Mouse (Mus musculus) MEL (cell line): ENCODE results near the gene Cacna1i. TPM values are rescaled to one million over a fixed set of nuclear protein-coding genes. Genes with fewer than 3 reads are reported as not detected.

Experiments used
- DNase-seq: peaks from one replicate; pipeline ENCODE4 v3.0.0; 2011; ENCODE audit warnings: low read depth, low spot score
- H3K27ac ChIP-seq: 2 replicates; pipeline ENCODE4 v1.5.1; 2012; ENCODE audit warnings: low read depth, mild to moderate bottlenecking, control low read depth, low read length, moderate library complexity; ENCODE audit not compliant: control insufficient read depth
- H3K27me3 ChIP-seq, 2 experiments: fragments of 150-350 bp in 1 of 2; sonication (generic) in 1 of 2; 2 replicates each; pipeline ENCODE4 v1.6.1; 2012; ENCODE audit warnings: low read length in 2 of 2, mild to moderate bottlenecking in 2 of 2, improper control_type of control experiment in 1 of 2, moderate library complexity in 1 of 2; ENCODE audit not compliant: insufficient read depth in 2 of 2, control insufficient read depth in 1 of 2
- H3K36me3 ChIP-seq, 2 experiments: 2 replicates each; pipeline ENCODE4 v1.6.1; 2012 to 2014; ENCODE audit warnings: low read length in 2 of 2, improper control_type of control experiment in 1 of 2, inconsistent platforms in 1 of 2, mild to moderate bottlenecking in 1 of 2; ENCODE audit not compliant: insufficient read depth in 2 of 2, control insufficient read depth in 1 of 2
- H3K4me1 ChIP-seq, 2 experiments: fragments of 150-350 bp in 1 of 2; sonication (generic) in 1 of 2; 2 replicates each; pipeline ENCODE4 v1.6.1; 2012; ENCODE audit warnings: low read length in 2 of 2, improper control_type of control experiment in 1 of 2, mild to moderate bottlenecking in 1 of 2; ENCODE audit not compliant: insufficient read depth in 2 of 2, control insufficient read depth in 1 of 2
- H3K4me3 ChIP-seq, 2 experiments: fragments of 150-350 bp in 1 of 2; sonication (generic) in 1 of 2; 2 replicates each; pipeline ENCODE4 v1.5.1; 2012; ENCODE audit warnings: low read depth in 2 of 2, low read length in 2 of 2, mild to moderate bottlenecking in 2 of 2, moderate library complexity in 2 of 2, control low read depth in 1 of 2, improper control_type of control experiment in 1 of 2; ENCODE audit not compliant: control insufficient read depth in 1 of 2, insufficient read depth in 1 of 2
- H3K79me2 ChIP-seq: 2 replicates; pipeline ENCODE4 v1.6.1; 2012; ENCODE audit warnings: mild to moderate bottlenecking, low read length, moderate library complexity; ENCODE audit not compliant: control insufficient read depth, poor library complexity, insufficient read depth
- H3K9ac ChIP-seq: 2 replicates; pipeline ENCODE4 v1.6.1; 2012; ENCODE audit warnings: low read depth, mild to moderate bottlenecking, control low read depth, low read length, moderate library complexity; ENCODE audit not compliant: control insufficient read depth, poor library complexity, severe bottlenecking
- H3K9me3 ChIP-seq: fragments of 150-350 bp; sonication (generic); replicated peaks from 2 replicates; pipeline ENCODE4 v1.6.1; 2012; ENCODE audit warnings: mild to moderate bottlenecking, low read length, improper control_type of control experiment, moderate library complexity; ENCODE audit not compliant: insufficient read depth
- BHLHE40 ChIP-seq: IDR thresholded peaks from 2 replicates; pipeline ENCODE4 v1.6.1; 2012; ENCODE audit warnings: low read depth, mild to moderate bottlenecking, inconsistent platforms, low read length, improper control_type of control experiment, borderline replicate concordance
- CHD1 ChIP-seq: IDR thresholded peaks from 2 replicates; pipeline ENCODE4 v1.6.1; 2012; ENCODE audit warnings: low read depth, mild to moderate bottlenecking, inconsistent platforms, low read length, improper control_type of control experiment
- CHD2 ChIP-seq: IDR thresholded peaks from 2 replicates; pipeline ENCODE4 v1.6.1; 2011; ENCODE audit warnings: low read length, improper control_type of control experiment
- CTCF ChIP-seq, 3 experiments: IDR thresholded peaks in 2 of 3; conservative IDR thresholded peaks in 1 of 3; 2 replicates each; pipeline ENCODE4 v1.5.1; 2011 to 2012; ENCODE audit warnings: low read length in 3 of 3, low read depth in 2 of 3, mild to moderate bottlenecking in 2 of 3, improper control_type of control experiment in 1 of 3, inconsistent platforms in 1 of 3, mixed read lengths in 1 of 3, moderate library complexity in 1 of 3; ENCODE audit not compliant: control insufficient read depth in 1 of 3, insufficient read depth in 1 of 3, poor library complexity in 1 of 3, severe bottlenecking in 1 of 3
- E2F4 ChIP-seq: IDR thresholded peaks from 2 replicates; pipeline ENCODE4 v1.6.1; 2011; ENCODE audit warnings: low read depth, low read length, improper control_type of control experiment, borderline replicate concordance
- ETS1 ChIP-seq: IDR thresholded peaks from 2 replicates; pipeline ENCODE4 v1.6.1; 2012; ENCODE audit warnings: low read depth, mild to moderate bottlenecking, inconsistent platforms, low read length, improper control_type of control experiment, moderate library complexity
- GABPA ChIP-seq: IDR thresholded peaks from 2 replicates; pipeline ENCODE4 v1.6.1; 2012; ENCODE audit warnings: low read depth, mild to moderate bottlenecking, inconsistent platforms, low read length, improper control_type of control experiment, moderate library complexity
- MAFK ChIP-seq: IDR thresholded peaks from 2 replicates; pipeline ENCODE4 v1.6.1; 2011; ENCODE audit warnings: low read depth, mild to moderate bottlenecking, low read length, improper control_type of control experiment, borderline replicate concordance
- MAX ChIP-seq: IDR thresholded peaks from 2 replicates; pipeline ENCODE4 v1.6.1; 2011; ENCODE audit warnings: low read length, improper control_type of control experiment
- MAZ ChIP-seq: IDR thresholded peaks from 2 replicates; pipeline ENCODE4 v1.6.1; 2012; ENCODE audit warnings: low read depth, mild to moderate bottlenecking, inconsistent platforms, low read length, improper control_type of control experiment
- MXI1 ChIP-seq: IDR thresholded peaks from 2 replicates; pipeline ENCODE4 v1.6.1; 2011; ENCODE audit warnings: mild to moderate bottlenecking, low read depth, low read length, improper control_type of control experiment
- MYC ChIP-seq: IDR thresholded peaks from 2 replicates; pipeline ENCODE4 v1.6.1; 2011; ENCODE audit warnings: low read depth, mild to moderate bottlenecking, low read length, improper control_type of control experiment, moderate library complexity
- NELFE ChIP-seq: IDR thresholded peaks from 2 replicates; pipeline ENCODE4 v1.6.1; 2011; ENCODE audit warnings: low read depth, low read length, improper control_type of control experiment
- NRF1 ChIP-seq: IDR thresholded peaks from 2 replicates; pipeline ENCODE4 v1.6.1; 2014; ENCODE audit warnings: low read depth, mild to moderate bottlenecking, inconsistent platforms, low read length, improper control_type of control experiment, moderate library complexity; ENCODE audit not compliant: poor library complexity, insufficient read depth, severe bottlenecking
- POLR2A ChIP-seq, 2 experiments: IDR thresholded peaks; 2 replicates each; pipeline ENCODE4 v1.6.1; 2011 to 2012; ENCODE audit warnings: low read length in 2 of 2, mild to moderate bottlenecking in 2 of 2, control low read depth in 1 of 2, improper control_type of control experiment in 1 of 2, low read depth in 1 of 2, moderate library complexity in 1 of 2; ENCODE audit not compliant: control insufficient read depth in 1 of 2, insufficient read depth in 1 of 2, poor library complexity in 1 of 2
- RAD21 ChIP-seq: IDR thresholded peaks from 2 replicates; pipeline ENCODE4 v1.6.1; 2011; ENCODE audit warnings: mild to moderate bottlenecking, low read depth, low read length, improper control_type of control experiment
- SMC3 ChIP-seq: IDR thresholded peaks from 2 replicates; pipeline ENCODE4 v1.6.1; 2011; ENCODE audit warnings: low read depth, low read length, improper control_type of control experiment
- TAL1 ChIP-seq: IDR thresholded peaks from 2 replicates; pipeline ENCODE4 v1.6.1; 2012; ENCODE audit warnings: mild to moderate bottlenecking, inconsistent platforms, low read length, moderate library complexity, mixed read lengths
- TCF12 ChIP-seq: IDR thresholded peaks from 2 replicates; pipeline ENCODE4 v1.6.1; 2014; ENCODE audit warnings: low read depth, mild to moderate bottlenecking, inconsistent platforms, low read length, improper control_type of control experiment, moderate library complexity
- UBTF ChIP-seq: IDR thresholded peaks from 2 replicates; pipeline ENCODE4 v1.6.1; 2012; ENCODE audit warnings: low read depth, mild to moderate bottlenecking, inconsistent platforms, low read length, improper control_type of control experiment, moderate library complexity, borderline replicate concordance; ENCODE audit not compliant: insufficient read depth
- USF1 ChIP-seq: IDR thresholded peaks from 2 replicates; pipeline ENCODE4 v1.6.1; 2014; ENCODE audit warnings: low read depth, mild to moderate bottlenecking, inconsistent platforms, low read length, improper control_type of control experiment, moderate library complexity
- USF2 ChIP-seq, 2 experiments: IDR thresholded peaks; 2 replicates each; pipeline ENCODE4 v1.6.1; 2011 to 2012; ENCODE audit warnings: improper control_type of control experiment in 2 of 2, low read length in 2 of 2, borderline replicate concordance in 1 of 2, inconsistent platforms in 1 of 2, low read depth in 1 of 2, mild to moderate bottlenecking in 1 of 2; ENCODE audit not compliant: insufficient read depth in 1 of 2
- ZC3H11A ChIP-seq: IDR thresholded peaks from 2 replicates; pipeline ENCODE4 v1.6.1; 2012; ENCODE audit warnings: low read depth, mild to moderate bottlenecking, inconsistent platforms, low read length, improper control_type of control experiment
- ZKSCAN1 ChIP-seq: IDR thresholded peaks from 2 replicates; pipeline ENCODE4 v1.6.1; 2012; ENCODE audit warnings: low read depth, mild to moderate bottlenecking, inconsistent platforms, low read length, improper control_type of control experiment, moderate library complexity
- ZMIZ1 ChIP-seq: IDR thresholded peaks from 2 replicates; pipeline ENCODE4 v1.6.1; 2012; ENCODE audit warnings: low read depth, mild to moderate bottlenecking, inconsistent platforms, low read length, improper control_type of control experiment, moderate library complexity
- ZNF384 ChIP-seq: IDR thresholded peaks from 2 replicates; pipeline ENCODE4 v1.6.1; 2012; ENCODE audit warnings: low read depth, mild to moderate bottlenecking, inconsistent platforms, low read length, improper control_type of control experiment
- polyA plus RNA-seq, 2 experiments: library from polyadenylated mRNA; stranded (reverse) in 1 of 2; unstranded in 1 of 2; fragments of >175 nt in 1 of 2; fragments of >200 nt in 1 of 2; gene quantifications; 2 replicates each; pipeline versions ENCODE4 v1.2.1 to v1.2.4; 2012; ENCODE audit warnings: low replicate concordance in 2 of 2, low read depth in 1 of 2; ENCODE audit not compliant: insufficient read length in 2 of 2, insufficient read depth in 1 of 2, missing spikeins in 1 of 2
- total RNA-seq: library from RNA; depleted of rRNA; stranded (reverse); fragments of 300-350 nt; gene quantifications from 2 replicates; pipeline ENCODE4 v1.2.3, GENCODE M21; 2012

Cacna1i gene
- total and polyA plus RNA-seq, 3 experiments = not detected

- H3K9ac ChIP-seq = peak overlapping the region; percentile 93
- H3K79me2 ChIP-seq = peaks cover 24% of the 10 kb centered on the region
- H3K36me3 ChIP-seq = peaks cover 7 to 11% of the 10 kb centered on the region in 2 experiments; a peak in 3 of 4 replicates
- peak overlapping the region; percentile 95 for H3K27ac ChIP-seq
- TF ChIP-seq USF1 (no peak), GABPA (no peak), ZMIZ1 (peak; percentile 14; the same call in 1 of the 2 replicates), CTCF (IDR thresholded peaks at IDR 0.05 in 2 of 3, conservative IDR thresholded peaks at IDR 0.05 in 1 of 3; ENCODE audit: control insufficient read depth in 1 of 3, insufficient read depth in 1 of 3, low read depth in 2 of 3, low read length in 3 of 3, poor library complexity in 1 of 3, severe bottlenecking in 1 of 3) (no peak), POLR2A (IDR thresholded peaks at IDR 0.05; ENCODE audit: control insufficient read depth in 1 of 2, insufficient read depth in 1 of 2, low read depth in 1 of 2, low read length in 2 of 2, poor library complexity in 1 of 2) (peak in 1 of 2 experiments; percentile 27; a peak in 1 of 4 replicates), CHD1 (peak; percentile 83; the same call in 1 of the 2 replicates), MXI1 (peak; percentile 47; the same call in 1 of the 2 replicates), MYC (0 out of 2 replicates have a peak, but pooled peaks have one; percentile 30), E2F4 (no peak), BHLHE40 (no peak), NRF1 (no peak), MAX (0 out of 2 replicates have a peak, but pooled peaks have one; percentile 53)
- peak; percentile 41 for DNase-seq
- peaks cover 0 to 11% of the 10 kb centered on the region in 2 experiments; a peak in 2 of 4 replicates for H3K4me1 ChIP-seq
- peak overlapping the region; percentile 73 to 79 for H3K4me3 ChIP-seq
- H3K9me3 ChIP-seq = no peaks in the 10 kb centered on the region
- H3K27me3 ChIP-seq = no peaks in the 10 kb centered on the region
These were observed 30.1 kb upstream of the Cacna1i start for GRCm38 (mm10) chr15:80256656-80257601.

DNA sequence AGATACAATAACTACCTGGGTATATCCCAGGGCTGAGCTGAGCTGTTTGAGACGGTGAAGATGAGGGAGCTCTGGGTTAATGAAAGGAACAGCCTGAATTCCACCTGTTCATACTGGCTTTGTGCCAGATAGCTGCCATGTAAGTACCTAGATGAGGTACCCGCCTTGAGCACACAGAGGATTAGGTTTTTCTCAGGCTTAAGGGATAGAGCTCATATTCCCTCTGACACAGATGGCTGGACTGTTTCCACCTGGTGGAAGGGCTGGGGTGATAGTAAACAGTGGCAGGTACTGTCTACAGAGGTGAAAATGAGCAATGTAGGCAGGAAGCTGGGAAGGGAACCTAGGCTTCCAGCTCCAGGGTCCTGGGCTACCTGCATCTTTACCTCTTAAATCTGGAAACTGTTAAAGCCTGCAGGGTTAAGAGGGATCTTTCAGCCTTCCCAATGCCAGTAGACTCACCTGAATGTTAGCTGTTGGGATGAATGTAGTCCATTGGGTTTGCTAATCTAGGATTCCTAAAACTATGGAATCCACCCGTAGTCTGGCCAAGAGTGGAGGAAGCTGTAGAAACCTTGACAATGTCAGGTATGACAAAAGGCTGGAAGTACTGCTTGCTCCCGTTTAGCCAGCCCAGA, 29.3 kb upstream of the Cacna1i start:
- Histone ChIP-seq H3K4me1 (peaks cover 0 to 11% of the 10 kb centered on the region in 2 experiments; a peak in 2 of 4 replicates), H3K79me2 (peaks cover 27% of the 10 kb centered on the region), H3K9ac (peak overlapping the region; percentile 93), H3K27me3 (no peaks in the 10 kb centered on the region), H3K4me3 (no peak overlapping the region; a peak in 1 of 4 replicates), H3K9me3 (no peaks in the 10 kb centered on the region), H3K27ac (peak overlapping the region; percentile 95), H3K36me3 (peaks cover 7 to 11% of the 10 kb centered on the region in 2 experiments; a peak in 3 of 4 replicates)
- DNase-seq = peak; percentile 65
- no peak for TF ChIP-seq TAL1
- TF ChIP-seq NELFE = no peak
- TF ChIP-seq TCF12 = no peak
- TF ChIP-seq ZC3H11A = no peak
- TF ChIP-seq NRF1 = no peak
- no peak for TF ChIP-seq ETS1
- TF ChIP-seq USF1 = no peak
- TF ChIP-seq SMC3 = no peak; the same call in none of the 2 replicates
- TF ChIP-seq USF2 (IDR thresholded peaks at IDR 0.05; ENCODE audit: borderline replicate concordance in 1 of 2, insufficient read depth in 1 of 2, low read depth in 1 of 2, low read length in 2 of 2) = no peak
- no peak for TF ChIP-seq GABPA
- no peak for TF ChIP-seq ZKSCAN1
- TF ChIP-seq UBTF = no peak
- TF ChIP-seq MAFK = no peak
- no peak for TF ChIP-seq MAZ
- TF ChIP-seq MXI1 = no peak
- TF ChIP-seq RAD21 = no peak
- TF ChIP-seq ZNF384 = no peak
- peak; percentile 40 for TF ChIP-seq CHD2
- TF ChIP-seq E2F4 = no peak
